Mouse (Mus musculus) C2C12 (cell line): Measurements from ENCODE around the gene Aldoart2.

Experiments used
- CTCF ChIP-seq: IDR thresholded peaks from one replicate; pipeline ENCODE4 v1.5.1; 2011; ENCODE audit not compliant: control insufficient read depth, insufficient read depth, insufficient read length
- FOSL1 ChIP-seq: IDR thresholded peaks from one replicate; pipeline ENCODE4 v1.8.0; 2011; ENCODE audit warnings: mild to moderate bottlenecking, low read length; ENCODE audit not compliant: poor library complexity, insufficient read depth, severe bottlenecking
- MAX ChIP-seq: IDR thresholded peaks from one replicate; pipeline ENCODE4 v1.6.1; 2011; ENCODE audit warnings: mild to moderate bottlenecking, control low read depth
- MYOD1 ChIP-seq: IDR thresholded peaks from one replicate; pipeline ENCODE4 v1.6.1; 2011; ENCODE audit warnings: low read depth; ENCODE audit not compliant: control insufficient read depth, insufficient read length
- MYOG ChIP-seq: IDR thresholded peaks from one replicate; pipeline ENCODE4 v1.6.1; 2011; ENCODE audit not compliant: control insufficient read depth, insufficient read length; ENCODE audit errors: extremely low read depth
- USF1 ChIP-seq: IDR thresholded peaks from one replicate; pipeline ENCODE4 v1.6.1; 2011; ENCODE audit warnings: low read depth, mild to moderate bottlenecking, control low read depth, moderate library complexity

DNA sequence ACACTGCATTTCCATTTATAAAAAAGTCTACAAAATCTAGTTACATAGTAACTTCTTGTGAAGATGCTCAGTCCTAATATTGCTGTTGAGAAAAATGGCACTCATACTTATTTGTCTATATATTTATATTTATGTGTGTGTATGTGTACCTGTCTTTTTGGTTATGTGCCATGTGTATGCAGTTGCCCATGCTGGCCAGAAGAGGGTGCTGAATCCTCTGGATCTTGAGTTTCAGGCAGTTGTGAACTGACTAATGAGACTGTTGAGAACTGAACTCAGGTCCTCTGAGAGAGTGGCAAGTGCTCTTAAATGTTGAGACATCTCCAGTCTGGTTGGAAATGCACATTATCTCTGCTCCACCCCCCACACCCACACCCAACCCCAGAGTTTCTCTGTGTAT lies 8.1 kb downstream of the Aldoart2 start:
- no peak for TF ChIP-seq MAX
- TF ChIP-seq CTCF = no peak
- no peak for TF ChIP-seq USF1
- no peak for TF ChIP-seq FOSL1
- TF ChIP-seq MYOD1 = no peak
- no peak for TF ChIP-seq MYOG
